8 mouse cellular contexts compared by ENCODE assay signal in the genomic region with DNA sequence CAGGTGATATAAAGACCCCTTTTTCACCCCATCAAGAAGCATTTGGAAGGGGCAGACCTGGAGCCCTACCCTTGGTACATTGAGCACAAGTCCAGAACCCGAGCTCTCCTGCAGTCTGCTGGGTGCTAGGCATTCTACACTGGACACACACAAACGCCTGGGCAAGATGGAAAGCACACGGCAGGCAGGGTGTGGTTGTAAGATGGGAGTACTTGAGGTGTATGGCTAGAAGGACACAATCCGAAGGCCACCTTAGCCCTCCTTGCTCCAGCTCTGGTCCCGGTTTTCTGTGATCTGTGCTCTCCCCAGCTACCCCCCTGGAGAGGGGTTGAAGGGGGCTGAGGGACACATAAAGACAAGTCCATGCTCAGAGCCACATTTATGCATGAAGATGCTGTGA. TPM values are rescaled to one million over a fixed set of nuclear protein-coding genes. Genes with fewer than 3 reads are reported as not detected.
DNase-seq lines count a peak whose midpoint lies in the region; ATAC-seq lines count a peak whose summit lies in the region.

No protein-coding gene starts in this region.

- H3K4me2 ChIP-seq in heart, embryonic 12.5 days = peak overlapping the region; percentile 95
- peak overlapping the region; percentile 88 for H3K4me2 ChIP-seq in hindbrain, embryonic 13.5 days
- peak overlapping the region; percentile 84 for H3K4me2 ChIP-seq in midbrain, embryonic 12.5 days (replicated peaks)

- WGBS in heart, embryonic 12.5 days = 51% methylated on average over 5 of the region's 5 CpGs
- WGBS in hindbrain, embryonic 13.5 days = 56% methylated on average over 5 of the region's 5 CpGs
- WGBS in midbrain, embryonic 12.5 days = 65% methylated on average over 5 of the region's 5 CpGs

- H3K27ac ChIP-seq in heart, embryonic 12.5 days (ENCODE audit: poor library complexity, severe bottlenecking) = no peak overlapping the region
- no peak overlapping the region for H3K27ac ChIP-seq in brown adipose tissue, adult 24 weeks (replicated peaks; ENCODE audit: low read depth, low read length)
- H3K27ac ChIP-seq in hindbrain, embryonic 13.5 days = peak overlapping the region; percentile 94
- peak overlapping the region; percentile 86 for H3K27ac ChIP-seq in midbrain, embryonic 12.5 days (replicated peaks)

- H3K36me3 ChIP-seq in heart, embryonic 12.5 days = no peaks in the 10 kb centered on the region
- H3K36me3 ChIP-seq in hindbrain, embryonic 13.5 days = peaks cover 5% of the 10 kb centered on the region
- H3K36me3 ChIP-seq in midbrain, embryonic 12.5 days = no peaks in the 10 kb centered on the region

- DNase-seq in heart, postnatal 10 days = no peak
- DNase-seq in layer of hippocampus, postnatal 14 days (ENCODE audit: low spot score in 2 of 2) = no peak
- DNase-seq in cerebellum, adult 11 months = no peak
- DNase-seq in kidney, postnatal 4 days = no peak

- intact Hi-C loops in heart, postnatal 10 days (cut with DNase I) = no loop called here

- peak overlapping the region; percentile 71 for H3K4me3 ChIP-seq in heart, embryonic 12.5 days
- H3K4me3 ChIP-seq in brown adipose tissue, adult 24 weeks (ENCODE audit: insufficient read depth, low read depth, low read length) = peak overlapping the region; percentile 68
- peak overlapping the region; percentile 84 for H3K4me3 ChIP-seq in hindbrain, embryonic 13.5 days
- H3K4me3 ChIP-seq in midbrain, embryonic 12.5 days = peak overlapping the region; percentile 87

- ATAC-seq in heart, embryonic 12.5 days (ENCODE audit: insufficient number of reproducible peaks, low FRiP score) = no peak
- peak; percentile 1; the same call in 1 of the 2 replicates for ATAC-seq in hindbrain, embryonic 13.5 days (ENCODE audit: low FRiP score)
- peak; percentile 5; the same call in 1 of the 2 replicates for ATAC-seq in midbrain, embryonic 12.5 days (ENCODE audit: low FRiP score, low read depth)

- peak overlapping the region; percentile 80; the same call in 1 of the 2 replicates for H3K9ac ChIP-seq in heart, embryonic 12.5 days
- H3K9ac ChIP-seq in hindbrain, embryonic 13.5 days = peak overlapping the region; percentile 96
- H3K9ac ChIP-seq in midbrain, embryonic 12.5 days (replicated peaks) = peak overlapping the region; percentile 95

- peaks cover 20% of the 10 kb centered on the region for H3K4me1 ChIP-seq in heart, embryonic 12.5 days (replicated peaks)
- H3K4me1 ChIP-seq in brown adipose tissue, adult 24 weeks (ENCODE audit: control insufficient read depth, insufficient read depth, insufficient read length, low read length) = no peaks in the 10 kb centered on the region
- peaks cover 45% of the 10 kb centered on the region for H3K4me1 ChIP-seq in hindbrain, embryonic 13.5 days (replicated peaks)
- peaks cover 42% of the 10 kb centered on the region for H3K4me1 ChIP-seq in midbrain, embryonic 12.5 days

- H3K27me3 ChIP-seq in heart, embryonic 12.5 days (replicated peaks) = peaks cover 67% of the 10 kb centered on the region
- peaks cover 15% of the 10 kb centered on the region for H3K27me3 ChIP-seq in hindbrain, embryonic 13.5 days
- H3K27me3 ChIP-seq in midbrain, embryonic 12.5 days = peaks cover 56% of the 10 kb centered on the region

- H3K9me3 ChIP-seq in heart, embryonic 12.5 days (replicated peaks) = no peaks in the 10 kb centered on the region
- H3K9me3 ChIP-seq in hindbrain, embryonic 13.5 days = no peaks in the 10 kb centered on the region
- H3K9me3 ChIP-seq in midbrain, embryonic 12.5 days = no peaks in the 10 kb centered on the region

RNA-seq across cellular contexts. Expression of gene Sept5, which starts 0.5 kb away (rescaled TPM):
- polyA plus RNA-seq in heart, embryonic 12.5 days (2016; fragmentation: Nextera tagmentation; extraction: Ambion mirVana) = 6.3 and 6.5 TPM in 2 replicates
- 10 to 100 TPM; 11.3 to 11.6 TPM for total RNA-seq in heart, postnatal 10 days (2021)
- 3.3 and 7.1 TPM in 2 replicates for polyA plus RNA-seq in brown adipose tissue, adult 24 weeks (2012; ENCODE audit: insufficient read depth, insufficient read length, missing spikeins)
- 169 and 176 TPM in 2 replicates for polyA plus RNA-seq in hindbrain, embryonic 13.5 days (2015; fragmentation: Nextera tagmentation; extraction: Ambion mirVana)
- polyA plus RNA-seq in midbrain, embryonic 12.5 days (2016; fragmentation: Nextera tagmentation; extraction: Ambion mirVana) = 81.6 and 84.4 TPM in 2 replicates
- 100 to 1,000 TPM; 605 to 622 TPM for total RNA-seq in layer of hippocampus, postnatal 14 days (2021)

RNA-seq across cellular contexts. Expression of gene Gm49601, which starts 4.1 kb away (rescaled TPM):
- 1.2 and 1.8 TPM in 2 replicates for polyA plus RNA-seq in heart, embryonic 12.5 days (2016; fragmentation: Nextera tagmentation; extraction: Ambion mirVana)
- 1 to 10 TPM; 2.2 to 4.1 TPM for total RNA-seq in heart, postnatal 10 days (2021)
- not detected in 2 replicates for polyA plus RNA-seq in brown adipose tissue, adult 24 weeks (2012; ENCODE audit: insufficient read depth, insufficient read length, missing spikeins)
- 19.3 and 21.0 TPM in 2 replicates for polyA plus RNA-seq in hindbrain, embryonic 13.5 days (2015; fragmentation: Nextera tagmentation; extraction: Ambion mirVana)
- 10.9 and 13.5 TPM in 2 replicates for polyA plus RNA-seq in midbrain, embryonic 12.5 days (2016; fragmentation: Nextera tagmentation; extraction: Ambion mirVana)
- total RNA-seq in layer of hippocampus, postnatal 14 days (2021) = 100 to 1,000 TPM; 138 to 159 TPM

RNA-seq across cellular contexts. Expression of gene Gp1bb, which starts 8.1 kb away (rescaled TPM):
- 5.5 and 7.9 TPM in 2 replicates for polyA plus RNA-seq in heart, embryonic 12.5 days (2016; fragmentation: Nextera tagmentation; extraction: Ambion mirVana)
- 1 to 10 TPM in 1 of 2 experiments, under 1 TPM in 1; 0.77 to 1.2 TPM for total RNA-seq in heart, postnatal 10 days (2021)
- polyA plus RNA-seq in brown adipose tissue, adult 24 weeks (2012; ENCODE audit: insufficient read depth, insufficient read length, missing spikeins) = 1.0 TPM in 1 of 2 replicates, not detected in the other
- 11.2 and 11.9 TPM in 2 replicates for polyA plus RNA-seq in hindbrain, embryonic 13.5 days (2015; fragmentation: Nextera tagmentation; extraction: Ambion mirVana)
- 7.0 and 8.5 TPM in 2 replicates for polyA plus RNA-seq in midbrain, embryonic 12.5 days (2016; fragmentation: Nextera tagmentation; extraction: Ambion mirVana)
- total RNA-seq in layer of hippocampus, postnatal 14 days (2021) = 1 to 10 TPM; 2.1 to 3.0 TPM

RNA-seq across cellular contexts. Expression of gene Tbx1, which starts 39.8 kb away (rescaled TPM):
- 0.13 and 0.67 TPM in 2 replicates for polyA plus RNA-seq in heart, embryonic 12.5 days (2016; fragmentation: Nextera tagmentation; extraction: Ambion mirVana)
- total RNA-seq in heart, postnatal 10 days (2021) = 1 to 10 TPM in 1 of 2 experiments, under 1 TPM in 1; 0.57 to 1.1 TPM
- polyA plus RNA-seq in brown adipose tissue, adult 24 weeks (2012; ENCODE audit: insufficient read depth, insufficient read length, missing spikeins) = not detected in 2 replicates
- polyA plus RNA-seq in hindbrain, embryonic 13.5 days (2015; fragmentation: Nextera tagmentation; extraction: Ambion mirVana) = 0.99 and 1.7 TPM in 2 replicates
- 1.4 and 2.0 TPM in 2 replicates for polyA plus RNA-seq in midbrain, embryonic 12.5 days (2016; fragmentation: Nextera tagmentation; extraction: Ambion mirVana)
- 1 to 10 TPM; 1.2 to 1.5 TPM for total RNA-seq in layer of hippocampus, postnatal 14 days (2021)

Comparison
In these comparisons a context has a peak if more than half of its experiments do, and no peak if none do; other contexts are left out.
1. H3K27ac ChIP-seq: peak in hindbrain, embryonic 13.5 days (single experiment) and midbrain, embryonic 12.5 days (single experiment); none in heart, embryonic 12.5 days (single experiment) and brown adipose tissue, adult 24 weeks (single experiment).
2. RNA of gene Sept5, which starts 0.5 kb away (polyA plus RNA-seq): 169 to 176 TPM in hindbrain, embryonic 13.5 days and 81.6 to 84.4 TPM in midbrain, embryonic 12.5 days; 3.3 to 7.1 TPM in brown adipose tissue, adult 24 weeks and 6.3 to 6.5 TPM in heart, embryonic 12.5 days; every median in the first group is over 10 times any median in the second.
3. Peak in every context shown above with its lines, with median percentiles within 50 percentile points of each other: H3K4me2 ChIP-seq, H3K4me3 ChIP-seq and H3K9ac ChIP-seq.